Mouse (Mus musculus) ES-E14 (cell line): ENCODE measurements at regions not wholly inside any gene's neighbourhood (a gene's known extent, or its start where the extent isn't known, plus 50 kb on each side); places are given as distances from the start of the nearest gene placed in this dataset.
A peak's percentile ranks its signal among the peaks of the same experiment; 100 is the strongest.

ENCODE experiments used
- DNase-seq: peaks from one replicate; pipeline ENCODE4 v3.0.0-alpha.2; 2013; ENCODE audit warnings: low read depth, low spot score
- H3K27ac ChIP-seq: 2 replicates; pipeline ENCODE4 v1.5.1; 2012; ENCODE audit warnings: low read depth, mild to moderate bottlenecking, low read length, moderate library complexity, mixed read lengths; ENCODE audit not compliant: poor library complexity, insufficient read depth, severe bottlenecking
- H3K36me3 ChIP-seq: 2 replicates; pipeline ENCODE4 v1.6.1; 2012; ENCODE audit warnings: mild to moderate bottlenecking, low read length, moderate library complexity, mixed read lengths; ENCODE audit not compliant: control insufficient read depth, poor library complexity, insufficient read depth, severe bottlenecking
- H3K4me1 ChIP-seq, 2 experiments: fragments of 150-350 bp in 1 of 2; sonication (generic) in 1 of 2; 2 replicates each; pipeline ENCODE4 v1.6.1; 2012; ENCODE audit warnings: low read length in 2 of 2, mild to moderate bottlenecking in 1 of 2, mixed read lengths in 1 of 2; ENCODE audit not compliant: control insufficient read depth in 2 of 2, insufficient read depth in 2 of 2, poor library complexity in 1 of 2
- H3K4me3 ChIP-seq, 2 experiments: fragments of 150-350 bp in 1 of 2; sonication (generic) in 1 of 2; 2 replicates each; pipeline ENCODE4 v1.5.1; 2012; ENCODE audit warnings: low read length in 2 of 2, low read depth in 1 of 2, mild to moderate bottlenecking in 1 of 2, mixed read lengths in 1 of 2; ENCODE audit not compliant: insufficient read depth in 1 of 2, poor library complexity in 1 of 2, severe bottlenecking in 1 of 2
- H3K9ac ChIP-seq: 2 replicates; pipeline ENCODE4 v1.6.1; 2012; ENCODE audit warnings: low read depth, mild to moderate bottlenecking, low read length, mixed read lengths; ENCODE audit not compliant: poor library complexity, insufficient read depth, severe bottlenecking
- H3K9me3 ChIP-seq: fragments of 150-350 bp; sonication (generic); 2 replicates; pipeline ENCODE4 v1.6.1; 2012; ENCODE audit warnings: low read depth, mild to moderate bottlenecking, low read length; ENCODE audit not compliant: control insufficient read depth, insufficient read depth
- CHD2 ChIP-seq: IDR thresholded peaks from 2 replicates; pipeline ENCODE4 v1.6.1; 2014; ENCODE audit warnings: mild to moderate bottlenecking, low read depth, low read length, inconsistent platforms
- HCFC1 ChIP-seq: IDR thresholded peaks from 2 replicates; pipeline ENCODE4 v1.6.1; 2012; ENCODE audit warnings: low read length, inconsistent platforms, borderline replicate concordance; ENCODE audit not compliant: insufficient read depth
- MAFK ChIP-seq: IDR thresholded peaks from 2 replicates; pipeline ENCODE4 v1.6.1; 2014; ENCODE audit warnings: mild to moderate bottlenecking, low read depth, low read length, inconsistent platforms; ENCODE audit not compliant: insufficient read depth
- ZC3H11A ChIP-seq: IDR thresholded peaks from 2 replicates; pipeline ENCODE4 v1.6.1; 2012; ENCODE audit warnings: low read depth, mild to moderate bottlenecking, inconsistent platforms, low read length, borderline replicate concordance
- ZNF384 ChIP-seq: IDR thresholded peaks from 2 replicates; pipeline ENCODE4 v1.6.1; 2012; ENCODE audit warnings: low read depth, low read length, inconsistent platforms
- in situ Hi-C, 2 experiments: fragments of 600-800 bp; cut with MboI; formaldehyde crosslinking; loops; one replicate each; pipeline ENCODE4 v1.15.1; 2025; ENCODE audit warnings: low sequenced_read_pairs in 2 of 2, inconsistent platforms in 1 of 2; ENCODE audit not compliant: unreplicated experiment in 2 of 2

DNA sequence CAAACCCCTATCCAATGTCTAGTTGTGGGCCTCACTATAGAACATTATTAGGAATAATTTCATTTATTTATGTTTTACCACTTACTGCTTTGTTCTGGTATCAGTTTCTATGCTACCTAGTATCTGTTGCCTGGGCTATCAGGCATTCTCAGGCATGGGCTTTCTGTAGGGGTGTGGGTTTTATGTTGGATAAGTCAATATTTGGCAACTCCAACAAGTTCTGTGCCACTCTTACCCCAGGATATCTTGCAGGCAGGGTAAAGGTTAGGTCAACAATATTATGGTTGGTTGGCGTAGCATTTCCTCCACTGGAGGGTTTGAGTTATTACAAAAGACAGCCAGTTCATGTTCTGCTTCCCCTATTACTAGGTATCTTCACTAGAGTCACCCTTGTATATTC lies 65.8 kb downstream of the Smim10l1 start:
- no peak for TF ChIP-seq ZNF384
- TF ChIP-seq MAFK, result no peak
- TF ChIP-seq CHD2, result no peak
- TF ChIP-seq HCFC1, result no peak
- no peak for TF ChIP-seq ZC3H11A
- no peak overlapping the region for H3K4me3 ChIP-seq
- in situ Hi-C loops, result no loop called here
- no peaks in the 10 kb centered on the region for H3K36me3 ChIP-seq
- H3K4me1 ChIP-seq, result no peaks in the 10 kb centered on the region
- H3K9me3 ChIP-seq, result no peaks in the 10 kb centered on the region
- no peak overlapping the region for H3K9ac ChIP-seq
- H3K27ac ChIP-seq, result no peak overlapping the region
- no peak for DNase-seq

GRCm38 (mm10) chr6:133171286-133171685 lies 66.6 kb downstream of the Smim10l1 start:
- Histone ChIP-seq H3K9ac (no peak overlapping the region), H3K4me1 (no peaks in the 10 kb centered on the region), H3K27ac (no peak overlapping the region), H3K9me3 (no peaks in the 10 kb centered on the region), H3K4me3 (no peak overlapping the region), H3K36me3 (no peaks in the 10 kb centered on the region)
- TF ChIP-seq MAFK, result no peak
- no peak for TF ChIP-seq CHD2
- no peak for TF ChIP-seq ZC3H11A
- DNase-seq, result no peak
- in situ Hi-C loops, result no loop called here

DNA sequence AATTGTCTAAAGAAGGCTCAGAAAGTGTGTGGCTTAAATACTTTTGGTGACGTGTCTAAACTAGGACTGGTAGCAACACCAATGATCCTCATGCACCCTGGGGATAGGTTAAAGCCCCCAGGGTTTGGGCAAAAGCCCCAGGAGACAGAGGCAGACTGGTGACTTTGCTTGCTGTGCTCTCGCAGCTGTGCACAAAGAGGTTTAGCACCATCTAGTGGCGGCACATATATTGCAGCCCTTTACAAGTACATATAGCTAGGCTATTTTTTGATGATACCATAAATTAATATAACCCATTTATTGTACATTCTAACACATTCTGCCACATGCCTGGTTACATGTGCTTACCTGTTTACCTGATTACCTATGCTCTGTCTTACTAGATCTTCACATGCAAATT lies 85.8 kb upstream of the 5530400C23Rik start:
- in situ Hi-C loops, result no loop called here
- no peaks in the 10 kb centered on the region for H3K4me1 ChIP-seq
- H3K9ac ChIP-seq, result no peak overlapping the region
- H3K36me3 ChIP-seq, result no peaks in the 10 kb centered on the region
- H3K27ac ChIP-seq, result no peak overlapping the region
- H3K9me3 ChIP-seq, result no peaks in the 10 kb centered on the region
- no peak for DNase-seq
- TF ChIP-seq HCFC1, result no peak
- TF ChIP-seq ZC3H11A, result peak; percentile 27; the same call in 1 of the 2 replicates
- no peak overlapping the region for H3K4me3 ChIP-seq
